Mouse (Mus musculus) kidney, adult 2 months (tissue): ENCODE results near the gene Hdac4. TPM values are rescaled to one million over a fixed set of nuclear protein-coding genes. Genes with fewer than 3 reads are reported as not detected.
A peak's percentile ranks its signal among the peaks of the same experiment; 100 is the strongest.

Source experiments
- DNase-seq: peaks from one replicate; pipeline ENCODE4 v3.0.0; 2021
- H3K27ac ChIP-seq: fragments of 200-500 bp; 2 replicates; pipeline ENCODE4 v1.5.1; 2012; ENCODE audit warnings: low read depth, low read length, control low read depth, inconsistent platforms; ENCODE audit not compliant: insufficient read depth
- H3K27me3 ChIP-seq: fragments of 200-500 bp; replicated peaks from 2 replicates; pipeline ENCODE4 v1.6.1; 2012; ENCODE audit warnings: mild to moderate bottlenecking, moderate library complexity, low read length, inconsistent platforms; ENCODE audit not compliant: control insufficient read depth, insufficient read depth
- H3K36me3 ChIP-seq: fragments of 200-500 bp; 2 replicates; pipeline ENCODE4 v1.6.1; 2012; ENCODE audit warnings: mild to moderate bottlenecking, moderate library complexity, low read length, inconsistent platforms; ENCODE audit not compliant: control insufficient read depth, insufficient read depth
- H3K4me1 ChIP-seq: fragments of 200-500 bp; 2 replicates; pipeline ENCODE4 v1.6.1; 2011; ENCODE audit warnings: low read length; ENCODE audit not compliant: control insufficient read depth, insufficient read depth
- H3K4me3 ChIP-seq: fragments of 200-500 bp; 2 replicates; pipeline ENCODE4 v1.5.1; 2011; ENCODE audit warnings: mild to moderate bottlenecking, low read depth, low read length, control low read depth; ENCODE audit not compliant: insufficient read depth
- CTCF ChIP-seq: fragments of 200-500 bp; conservative IDR thresholded peaks from 2 replicates; pipeline ENCODE4 v1.5.1; 2011; ENCODE audit warnings: low read depth, mild to moderate bottlenecking, control low read depth, low read length, moderate library complexity, mixed read lengths; ENCODE audit not compliant: insufficient read depth, insufficient read length
- POLR2A ChIP-seq: fragments of 200-500 bp; IDR thresholded peaks from one replicate; pipeline ENCODE4 v1.6.1; 2011; ENCODE audit warnings: low read depth, low read length, control low read depth
- WGBS: fragments of 180-500 bp; shearing (Covaris S2); methylation state at CpG from one replicate; pipeline ENCODE4 v1.1.7; 2018; 5-methylcytosine and 5-hydroxymethylcytosine counted together
- polyA plus RNA-seq: library from polyadenylated mRNA; depleted of rRNA; stranded (reverse); fragments of >200 nt; gene quantifications from 2 replicates; pipeline ENCODE4 v1.2.3, GENCODE M21; 2012

Gene Hdac4
- polyA plus RNA-seq, 1 experiment, result 10.0 TPM

DNA sequence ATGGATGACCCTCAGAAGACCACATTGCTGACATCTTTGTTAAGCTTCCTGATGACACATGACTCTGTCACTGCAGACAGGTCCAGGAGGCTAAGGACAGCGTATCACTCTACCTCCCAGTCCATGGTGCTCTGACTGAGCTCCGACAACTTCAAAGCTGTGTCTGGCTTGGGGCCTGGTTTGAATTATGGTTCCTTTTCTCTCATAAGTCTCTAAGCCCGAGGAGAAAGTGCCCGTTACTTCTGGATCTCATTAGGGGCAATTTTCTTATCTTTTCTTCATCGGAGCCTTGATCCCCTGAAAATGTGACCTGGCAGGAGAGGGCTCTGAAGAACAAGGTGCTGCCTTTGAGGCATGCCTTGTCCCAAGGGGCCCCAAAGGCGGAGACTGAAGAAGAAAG, 242.6 kb downstream of the Hdac4 start:
- no peaks in the 10 kb centered on the region; the same call in 1 of the 2 replicates for H3K36me3 ChIP-seq
- 88% methylated on average over 6 of the region's 6 CpGs for WGBS
- no peak overlapping the region for H3K27ac ChIP-seq

DNA sequence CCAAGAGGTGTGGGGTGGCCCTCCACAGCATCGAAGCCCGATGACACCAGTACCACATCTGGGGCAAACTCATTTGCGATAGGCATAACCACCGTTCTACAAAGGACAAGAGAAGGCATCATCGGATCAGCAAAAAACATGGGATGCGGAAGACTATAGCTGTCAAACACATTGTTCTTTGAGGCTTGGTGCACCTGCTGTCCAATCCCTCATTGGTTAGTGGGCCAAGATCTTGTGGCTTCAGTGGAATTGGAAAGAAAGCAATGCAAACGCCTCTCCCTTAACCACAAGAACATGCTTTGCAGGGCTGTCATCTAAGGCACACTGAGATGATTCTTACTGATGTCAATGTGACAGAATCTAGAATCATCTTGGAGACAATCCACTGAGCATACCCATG, 248.1 kb downstream of the Hdac4 start:
- no peak overlapping the region for H3K27ac ChIP-seq
- no peak overlapping the region for H3K4me3 ChIP-seq
- no peak for DNase-seq
- no peaks in the 10 kb centered on the region for H3K36me3 ChIP-seq
- H3K27me3 ChIP-seq, result no peaks in the 10 kb centered on the region
- no peaks in the 10 kb centered on the region for H3K4me1 ChIP-seq
- WGBS, result 95% methylated on average over 7 of the region's 7 CpGs
- TF ChIP-seq CTCF, result no peak
- no peak for TF ChIP-seq POLR2A

More for the DNA sequence above, 242.6 kb downstream of the Hdac4 start:
- Histone ChIP-seq H3K4me3 (no peak overlapping the region), H3K4me1 (no peaks in the 10 kb centered on the region), H3K27me3 (no peaks in the 10 kb centered on the region)
- TF ChIP-seq CTCF, result no peak
- no peak for TF ChIP-seq POLR2A
- DNase-seq, result no peak

DNA sequence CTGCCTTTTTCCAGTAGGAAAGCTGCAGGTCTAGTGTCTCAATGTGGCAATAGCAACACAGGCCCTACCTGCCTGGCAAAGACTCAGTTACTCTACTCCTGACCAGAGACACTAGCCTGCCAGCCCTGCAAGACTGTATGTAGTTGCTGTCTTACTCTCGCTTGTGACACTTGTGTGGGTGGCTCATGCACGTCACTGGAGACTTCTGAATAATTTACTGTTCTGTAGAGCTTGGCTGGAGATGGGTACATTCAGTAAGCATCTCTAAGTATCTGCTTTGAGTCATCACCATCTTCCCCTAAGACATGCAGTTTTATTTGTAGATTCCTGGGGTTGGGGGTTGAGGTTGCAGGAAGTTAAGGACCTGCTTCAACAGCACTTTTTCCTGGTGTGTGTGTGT, 252.9 kb downstream of the Hdac4 start:
- DNase-seq, result no peak
- H3K27ac ChIP-seq, result no peak overlapping the region
- TF ChIP-seq POLR2A (no peak), CTCF (no peak)
- no peaks in the 10 kb centered on the region for H3K36me3 ChIP-seq
- 87% methylated on average over 2 of the region's 2 CpGs for WGBS
- H3K27me3 ChIP-seq, result no peaks in the 10 kb centered on the region
- H3K4me3 ChIP-seq, result no peak overlapping the region
- no peaks in the 10 kb centered on the region for H3K4me1 ChIP-seq

DNA sequence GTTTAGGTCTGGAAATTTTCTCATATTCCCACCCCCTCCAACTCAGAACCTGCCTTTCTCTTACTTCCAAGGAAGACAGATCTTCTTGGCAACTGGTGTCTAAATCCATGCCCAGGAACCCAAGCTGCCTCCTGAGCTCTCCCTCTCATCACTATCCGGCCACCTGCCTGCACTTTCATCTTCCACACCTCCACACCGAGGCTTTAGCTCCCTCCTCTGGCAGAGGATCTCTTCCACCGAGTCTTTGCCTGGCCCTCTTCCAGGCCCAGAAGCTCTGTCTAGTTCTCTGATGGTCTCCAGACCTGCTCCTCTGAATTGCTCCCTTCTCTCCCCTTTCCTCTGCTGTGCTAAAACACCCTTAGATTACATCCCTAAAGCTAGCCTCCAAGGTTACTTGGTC, 253.5 kb downstream of the Hdac4 start:
- H3K27ac ChIP-seq, result no peak overlapping the region
- no peaks in the 10 kb centered on the region for H3K36me3 ChIP-seq
- WGBS, result 55% methylated on average over 3 of the region's 3 CpGs
- no peak overlapping the region for H3K4me3 ChIP-seq
- peak; percentile 33 for DNase-seq
- no peaks in the 10 kb centered on the region for H3K4me1 ChIP-seq
- TF ChIP-seq CTCF, result peak; percentile 42; the same call in 1 of the 2 replicates
- no peak for TF ChIP-seq POLR2A
- H3K27me3 ChIP-seq, result no peaks in the 10 kb centered on the region

DNA sequence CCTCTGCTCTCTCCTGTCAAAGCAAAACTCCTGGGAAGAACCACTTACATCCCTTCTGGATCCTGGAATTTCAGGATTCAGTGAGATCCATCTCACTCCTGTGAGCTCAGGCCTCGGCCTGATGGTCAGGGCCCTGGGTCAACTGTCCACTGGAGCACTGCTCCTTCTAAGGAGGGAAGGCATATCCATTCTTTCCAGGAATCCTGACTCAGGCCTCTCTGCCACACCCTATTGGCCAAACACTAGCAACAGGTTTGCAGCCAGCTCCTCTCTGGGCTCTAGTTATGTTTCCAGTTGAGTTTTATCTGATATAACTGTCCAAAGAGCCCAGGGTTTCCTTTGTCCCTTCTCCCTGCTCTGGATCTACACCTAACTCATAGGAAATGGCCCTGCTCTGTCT, 254.4 kb downstream of the Hdac4 start:
- H3K36me3 ChIP-seq, result no peaks in the 10 kb centered on the region
- DNase-seq, result no peak
- H3K27me3 ChIP-seq, result no peaks in the 10 kb centered on the region
- TF ChIP-seq POLR2A (no peak), CTCF (no peak)
- 76% methylated on average over 1 of the region's 1 CpGs for WGBS
- no peak overlapping the region for H3K4me3 ChIP-seq
- no peak overlapping the region for H3K27ac ChIP-seq
- no peaks in the 10 kb centered on the region for H3K4me1 ChIP-seq

DNA sequence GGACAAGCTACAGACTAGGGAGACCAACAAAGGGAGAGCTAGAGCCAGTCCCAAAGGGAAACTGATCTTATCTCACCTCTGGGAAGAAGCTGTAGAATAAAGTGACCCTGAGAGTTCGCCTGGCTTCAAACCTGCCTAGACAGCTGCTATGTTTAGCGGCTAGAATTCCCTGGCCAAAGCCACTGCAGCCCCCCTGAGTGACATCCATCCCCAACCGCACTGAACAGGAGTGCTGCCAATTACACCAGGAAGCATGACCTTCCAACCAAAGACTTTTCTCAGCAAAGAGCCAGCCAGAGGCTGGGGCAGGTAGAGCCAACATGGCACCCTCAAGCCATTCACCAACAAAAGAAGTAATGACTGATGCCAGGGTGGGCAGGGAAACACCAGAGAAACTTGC, 260.3 kb downstream of the Hdac4 start:
- WGBS, result 83% methylated on average over 3 of the region's 3 CpGs
- no peak for TF ChIP-seq CTCF
- TF ChIP-seq POLR2A, result no peak
- no peaks in the 10 kb centered on the region for H3K36me3 ChIP-seq
- H3K4me3 ChIP-seq, result no peak overlapping the region
- H3K27ac ChIP-seq, result no peak overlapping the region
- DNase-seq, result peak; percentile 43
- no peaks in the 10 kb centered on the region for H3K27me3 ChIP-seq
- H3K4me1 ChIP-seq, result peaks cover 4% of the 10 kb centered on the region; the same call in 1 of the 2 replicates

DNA sequence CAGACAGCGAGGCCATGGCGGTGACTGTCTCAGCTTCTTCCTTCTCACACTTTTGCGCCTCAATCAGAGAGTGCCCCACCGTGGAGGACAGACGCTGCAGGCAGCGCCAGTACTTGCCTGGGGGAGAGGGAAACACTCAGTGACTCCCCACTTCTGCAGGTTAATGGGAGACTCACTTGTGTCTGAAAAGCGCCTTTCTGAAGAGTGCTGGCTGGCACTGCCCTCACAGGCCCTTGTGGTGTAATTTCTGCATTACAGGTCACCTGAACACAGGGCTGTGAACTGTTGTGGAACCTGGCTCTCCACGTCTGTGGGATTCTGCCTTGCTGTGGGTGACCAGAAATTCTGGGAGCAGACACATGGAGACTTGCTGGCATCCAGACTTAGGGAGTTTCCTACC, 261.8 kb downstream of the Hdac4 start:
- Histone ChIP-seq H3K4me3 (no peak overlapping the region), H3K27me3 (no peaks in the 10 kb centered on the region), H3K4me1 (peaks cover 4% of the 10 kb centered on the region; the same call in 1 of the 2 replicates), H3K36me3 (no peaks in the 10 kb centered on the region), H3K27ac (no peak overlapping the region)
- DNase-seq, result no peak
- WGBS, result 82% methylated on average over 8 of the region's 8 CpGs
- TF ChIP-seq POLR2A, result no peak
- TF ChIP-seq CTCF, result no peak

DNA sequence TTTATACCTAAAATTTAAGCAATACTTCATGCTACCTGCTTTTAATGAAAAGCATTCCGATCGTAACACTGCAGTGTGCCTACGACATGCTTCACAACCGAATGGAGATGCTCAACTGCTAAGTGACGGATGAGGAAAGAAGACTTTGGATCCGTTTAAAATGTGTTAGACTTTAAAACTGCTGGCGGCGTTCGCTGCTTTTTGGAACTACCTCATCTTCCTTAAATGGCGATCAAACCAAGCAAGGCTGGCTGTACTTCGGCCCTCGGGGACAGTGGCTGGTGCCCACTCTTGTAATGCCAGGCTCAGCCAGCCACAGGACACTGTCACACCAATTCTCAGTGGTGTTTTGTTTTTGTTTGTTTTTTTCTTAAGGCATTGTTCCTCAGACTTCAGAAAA, 263.3 kb downstream of the Hdac4 start:
- peaks cover 4% of the 10 kb centered on the region; the same call in 1 of the 2 replicates for H3K4me1 ChIP-seq
- H3K27me3 ChIP-seq, result no peaks in the 10 kb centered on the region
- TF ChIP-seq POLR2A (no peak), CTCF (no peak)
- WGBS, result 70% methylated on average over 12 of the region's 12 CpGs
- H3K4me3 ChIP-seq, result no peak overlapping the region
- DNase-seq, result peak; percentile 76
- peak overlapping the region; percentile 48; the same call in 1 of the 2 replicates for H3K27ac ChIP-seq
- no peaks in the 10 kb centered on the region for H3K36me3 ChIP-seq
